Mouse (Mus musculus) forebrain, embryonic 12.5 days (tissue): ENCODE measurements at regions not wholly inside any gene's neighbourhood (a gene's known extent, or its start where the extent isn't known, plus 50 kb on each side); places are given as distances from the start of the nearest gene placed in this dataset.

Experiments used
- ATAC-seq: fragments of 200-750 bp; cut with Nextera tagmentation; 2 replicates; pipeline ENCODE4 v1.8.0; 2017; ENCODE audit warnings: moderate TSS enrichment; ENCODE audit not compliant: low FRiP score
- H3K27ac ChIP-seq: fragments of 300-500 bp; sonication (generic); 2 replicates; pipeline ENCODE4 v1.5.1; 2016; ENCODE audit warnings: mild to moderate bottlenecking
- H3K27me3 ChIP-seq: fragments of 300-500 bp; sonication (generic); 2 replicates; pipeline ENCODE4 v1.6.1; 2016; ENCODE audit warnings: mild to moderate bottlenecking
- H3K36me3 ChIP-seq: fragments of 300-500 bp; sonication (generic); replicated peaks from 2 replicates; pipeline ENCODE4 v1.6.1; 2016; ENCODE audit warnings: mild to moderate bottlenecking
- H3K4me1 ChIP-seq: fragments of 300-500 bp; sonication (generic); 2 replicates; pipeline ENCODE4 v1.6.1; 2016
- H3K4me2 ChIP-seq: fragments of 300-500 bp; sonication (generic); 2 replicates; pipeline ENCODE4 v1.6.1; 2016; ENCODE audit warnings: mild to moderate bottlenecking, moderate library complexity
- H3K4me3 ChIP-seq: fragments of 300-500 bp; sonication (generic); replicated peaks from 2 replicates; pipeline ENCODE4 v1.5.1; 2016; ENCODE audit warnings: mild to moderate bottlenecking
- H3K9ac ChIP-seq: fragments of 300-500 bp; sonication (generic); 2 replicates; pipeline ENCODE4 v1.6.1; 2016; ENCODE audit warnings: mild to moderate bottlenecking
- H3K9me3 ChIP-seq: fragments of 300-500 bp; sonication (generic); 2 replicates; pipeline ENCODE4 v1.6.1; 2016
- WGBS: fragments of 180-500 bp; shearing (Covaris S2); methylation state at CpG from one replicate; pipeline ENCODE4 v1.1.7; 2016; 5-methylcytosine and 5-hydroxymethylcytosine counted together

DNA sequence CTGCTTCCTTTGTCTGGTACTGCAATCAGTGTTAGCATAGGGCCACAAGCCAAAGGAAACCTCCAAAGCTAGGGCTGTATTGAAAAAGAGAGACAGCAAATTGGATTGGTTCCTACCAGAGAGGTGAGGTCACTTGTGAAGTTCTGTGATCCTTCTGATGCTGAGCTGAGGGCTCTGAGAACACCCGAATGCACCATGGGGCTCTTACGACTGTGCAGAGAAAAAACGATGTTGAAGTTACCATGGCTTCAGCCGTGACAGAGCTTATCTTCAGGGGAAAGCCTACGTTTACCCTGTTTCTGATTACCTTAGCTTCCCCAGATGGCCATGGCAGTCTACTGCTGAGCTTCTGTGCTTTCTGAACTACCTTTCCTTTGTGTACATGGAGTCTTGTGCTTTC, 53.9 kb upstream of the Fmo9 start:
- H3K4me2 ChIP-seq: no peak overlapping the region
- no peaks in the 10 kb centered on the region for H3K27me3 ChIP-seq
- WGBS: 86% methylated on average over 5 of the region's 5 CpGs
- no peak overlapping the region for H3K9ac ChIP-seq
- no peak for ATAC-seq
- no peak overlapping the region for H3K27ac ChIP-seq
- no peaks in the 10 kb centered on the region for H3K36me3 ChIP-seq
- H3K4me1 ChIP-seq: no peaks in the 10 kb centered on the region
- H3K9me3 ChIP-seq: no peaks in the 10 kb centered on the region
- H3K4me3 ChIP-seq: no peak overlapping the region

DNA sequence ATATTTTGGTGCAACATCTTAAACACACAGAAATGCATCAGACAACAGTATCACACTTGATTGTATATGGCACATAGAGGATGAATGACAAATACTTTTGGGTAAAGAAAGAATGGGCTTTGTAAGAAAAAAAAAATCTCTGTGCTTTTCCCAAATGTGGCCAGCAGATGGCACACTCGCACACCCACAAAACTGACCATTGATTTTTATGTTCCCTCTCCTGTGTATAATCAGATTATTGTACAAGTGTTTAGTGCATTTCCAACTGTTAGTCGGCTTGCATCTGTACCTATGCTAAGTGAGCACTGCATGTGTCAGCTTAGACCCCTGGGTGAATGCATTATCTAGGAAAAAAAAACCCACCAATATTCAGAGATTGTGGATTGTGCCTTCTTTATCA, 56.4 kb upstream of the Fmo9 start:
- WGBS: 0% methylated on average over 2 of the region's 2 CpGs
- H3K27me3 ChIP-seq: no peaks in the 10 kb centered on the region
- no peak overlapping the region for H3K4me3 ChIP-seq
- H3K9ac ChIP-seq: no peak overlapping the region
- no peaks in the 10 kb centered on the region for H3K9me3 ChIP-seq
- no peaks in the 10 kb centered on the region for H3K36me3 ChIP-seq
- no peak overlapping the region for H3K4me2 ChIP-seq
- H3K4me1 ChIP-seq: no peaks in the 10 kb centered on the region
- H3K27ac ChIP-seq: no peak overlapping the region
- no peak for ATAC-seq

DNA sequence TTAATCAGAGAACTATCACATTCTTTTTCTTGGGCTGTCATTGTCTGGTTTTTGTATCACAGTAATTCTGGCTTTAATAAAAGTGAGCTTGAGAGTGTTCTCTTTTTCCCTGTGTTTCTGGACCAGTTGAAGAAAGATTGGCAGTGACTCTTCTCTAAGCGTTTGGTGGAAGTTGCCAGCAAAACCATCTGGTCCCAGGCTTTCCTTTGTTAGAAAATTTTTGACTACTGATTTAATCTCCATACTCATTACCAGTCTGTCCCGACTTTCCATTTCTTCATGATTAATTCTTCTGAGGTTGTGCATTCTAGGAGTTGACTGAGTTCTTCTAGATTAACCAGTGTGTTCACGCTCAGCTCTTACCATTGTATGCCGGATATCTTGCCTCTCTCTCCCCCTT, 68.6 kb upstream of the Fmo9 start:
- Histone ChIP-seq H3K27me3 (no peaks in the 10 kb centered on the region), H3K4me3 (no peak overlapping the region), H3K4me1 (no peaks in the 10 kb centered on the region), H3K27ac (no peak overlapping the region), H3K9me3 (no peaks in the 10 kb centered on the region), H3K36me3 (no peaks in the 10 kb centered on the region), H3K4me2 (no peak overlapping the region), H3K9ac (no peak overlapping the region)
- WGBS: 82% methylated on average over 4 of the region's 4 CpGs
- ATAC-seq: no peak

DNA sequence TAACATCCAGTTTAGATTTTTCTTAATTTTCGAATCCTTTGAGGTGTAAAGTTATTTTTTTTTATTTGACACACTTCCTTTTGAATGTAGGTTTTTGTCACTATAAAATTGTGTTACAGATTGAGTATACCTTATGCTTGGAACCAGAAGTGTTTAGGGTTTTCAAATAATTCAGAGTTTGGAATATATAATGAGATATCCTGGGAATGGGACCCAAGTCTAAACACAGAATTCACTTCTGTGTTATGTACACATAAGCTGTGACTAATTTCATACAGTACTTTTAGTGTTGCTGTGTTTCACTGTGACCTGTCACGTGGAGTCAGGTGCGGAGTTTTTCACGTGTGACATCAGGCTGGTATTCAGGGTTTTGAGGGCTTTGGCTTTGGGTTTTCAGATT, 69.1 kb upstream of the Fmo9 start:
- Histone ChIP-seq H3K27ac (no peak overlapping the region), H3K4me1 (no peaks in the 10 kb centered on the region), H3K9ac (no peak overlapping the region), H3K4me3 (no peak overlapping the region), H3K27me3 (no peaks in the 10 kb centered on the region), H3K36me3 (no peaks in the 10 kb centered on the region), H3K9me3 (no peaks in the 10 kb centered on the region), H3K4me2 (no peak overlapping the region)
- 78% methylated on average over 4 of the region's 4 CpGs for WGBS
- ATAC-seq: no peak

DNA sequence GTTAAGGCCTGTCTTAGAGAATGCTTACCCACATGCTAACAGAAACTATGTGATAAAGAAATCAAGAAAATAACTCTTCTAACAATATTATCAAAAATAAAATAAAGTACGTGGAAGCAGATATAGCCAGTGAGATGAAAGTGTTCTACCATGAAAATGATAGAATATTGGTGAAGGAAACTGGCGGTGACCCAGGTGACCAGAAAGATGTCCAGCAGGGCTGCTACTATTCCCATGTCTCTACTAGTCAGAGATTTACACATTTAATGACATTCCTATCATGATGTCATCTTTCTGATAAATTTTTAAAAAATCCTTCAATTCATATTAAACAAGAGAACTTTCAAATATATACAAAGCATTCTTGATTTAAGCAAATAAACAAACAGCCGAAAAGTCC, 69.8 kb upstream of the Fmo9 start:
- H3K36me3 ChIP-seq: no peaks in the 10 kb centered on the region
- WGBS: 88% methylated on average over 3 of the region's 3 CpGs
- ATAC-seq: no peak
- no peak overlapping the region for H3K4me2 ChIP-seq
- no peaks in the 10 kb centered on the region for H3K27me3 ChIP-seq
- H3K27ac ChIP-seq: no peak overlapping the region
- H3K4me1 ChIP-seq: no peaks in the 10 kb centered on the region
- no peak overlapping the region for H3K9ac ChIP-seq
- H3K4me3 ChIP-seq: no peak overlapping the region
- no peaks in the 10 kb centered on the region for H3K9me3 ChIP-seq

DNA sequence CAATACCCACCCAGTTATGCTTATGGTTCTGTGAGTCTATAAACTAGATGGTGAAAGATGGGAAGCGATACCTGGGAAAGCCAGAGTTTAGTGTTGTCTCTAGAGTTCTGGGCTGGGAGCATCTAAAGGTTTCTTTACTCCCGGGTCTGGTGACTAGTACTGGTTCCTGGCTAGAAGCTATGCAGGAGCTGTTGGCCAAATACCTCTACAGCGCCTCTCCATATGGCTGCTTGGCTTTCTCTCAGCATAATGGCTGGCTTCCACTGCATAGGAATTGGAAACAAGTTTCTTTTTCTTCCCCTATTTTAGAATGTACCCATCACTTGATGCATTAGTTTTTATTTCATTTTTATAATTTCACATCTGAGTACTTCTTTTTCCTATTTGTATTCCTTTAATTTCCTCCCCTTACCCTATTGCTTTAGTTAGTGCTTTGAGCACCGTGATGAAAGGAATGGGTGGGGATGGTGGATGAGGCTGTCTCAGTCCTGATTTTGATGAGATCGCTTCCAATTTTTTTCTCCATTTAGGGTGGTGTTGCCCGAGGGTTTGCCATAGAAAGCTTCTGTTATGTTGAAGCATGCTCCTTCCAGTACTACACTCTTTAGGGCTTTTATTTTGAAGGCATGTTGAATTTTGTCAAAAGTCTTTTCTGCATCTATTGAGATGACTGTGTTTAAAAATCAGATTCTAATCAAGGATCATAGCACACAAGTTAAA, 71.5 kb upstream of the Fmo9 start:
- ATAC-seq: no peak
- 93% methylated on average over 6 of the region's 6 CpGs for WGBS
- H3K4me2 ChIP-seq: no peak overlapping the region
- H3K27me3 ChIP-seq: no peaks in the 10 kb centered on the region
- H3K4me3 ChIP-seq: no peak overlapping the region
- H3K9ac ChIP-seq: no peak overlapping the region
- H3K9me3 ChIP-seq: no peaks in the 10 kb centered on the region
- H3K27ac ChIP-seq: no peak overlapping the region
- no peaks in the 10 kb centered on the region for H3K4me1 ChIP-seq
- no peaks in the 10 kb centered on the region for H3K36me3 ChIP-seq

DNA sequence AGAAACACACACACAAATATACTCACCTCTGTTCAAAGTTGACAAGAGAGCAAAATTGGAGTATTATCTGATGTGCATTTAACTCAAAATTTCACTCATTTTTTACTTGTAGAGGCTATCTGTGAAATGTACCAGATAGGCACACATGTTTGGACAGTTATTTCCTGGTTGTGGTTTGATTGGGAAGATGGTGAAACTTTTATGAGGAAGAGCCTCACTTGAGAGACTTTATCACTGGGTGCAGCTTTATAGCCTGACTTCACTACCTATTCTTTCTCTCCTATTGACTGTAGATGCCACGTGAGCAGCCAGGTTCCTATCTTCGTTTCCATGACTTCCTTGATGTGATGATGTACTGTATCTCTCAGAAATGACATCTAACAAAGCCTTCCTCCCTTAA, 77.3 kb upstream of the Fmo9 start:
- 79% methylated on average over 2 of the region's 2 CpGs for WGBS
- Histone ChIP-seq H3K27me3 (no peaks in the 10 kb centered on the region), H3K4me3 (no peak overlapping the region), H3K9me3 (no peaks in the 10 kb centered on the region), H3K27ac (no peak overlapping the region), H3K4me1 (no peaks in the 10 kb centered on the region), H3K4me2 (no peak overlapping the region), H3K36me3 (no peaks in the 10 kb centered on the region), H3K9ac (no peak overlapping the region)
- no peak for ATAC-seq

DNA sequence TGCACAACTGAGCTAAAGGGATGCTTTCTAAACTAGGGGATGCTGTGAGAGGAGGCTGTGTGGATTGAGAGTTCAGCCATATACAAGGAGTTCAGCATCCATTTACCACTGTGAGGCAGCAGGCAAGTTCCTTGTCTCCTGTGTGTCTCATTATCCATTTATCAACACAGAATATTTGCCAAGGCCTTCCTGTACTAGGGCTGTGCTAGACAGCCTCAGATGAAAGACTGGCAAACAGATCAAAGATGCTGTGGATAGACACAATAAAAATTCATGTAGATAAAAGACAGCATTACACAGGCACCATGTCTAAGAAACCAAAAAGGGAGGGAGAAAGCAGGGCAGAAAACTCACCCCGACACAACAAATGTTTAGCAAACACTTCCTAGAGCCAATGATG, 91.5 kb upstream of the Fmo9 start:
- H3K4me3 ChIP-seq: no peak overlapping the region
- no peaks in the 10 kb centered on the region for H3K9me3 ChIP-seq
- no peak overlapping the region for H3K9ac ChIP-seq
- H3K36me3 ChIP-seq: no peaks in the 10 kb centered on the region
- H3K27ac ChIP-seq: no peak overlapping the region
- no peak overlapping the region for H3K4me2 ChIP-seq
- WGBS: 88% methylated on average over 1 of the region's 1 CpGs
- ATAC-seq: no peak
- H3K4me1 ChIP-seq: no peaks in the 10 kb centered on the region
- H3K27me3 ChIP-seq: no peaks in the 10 kb centered on the region

DNA sequence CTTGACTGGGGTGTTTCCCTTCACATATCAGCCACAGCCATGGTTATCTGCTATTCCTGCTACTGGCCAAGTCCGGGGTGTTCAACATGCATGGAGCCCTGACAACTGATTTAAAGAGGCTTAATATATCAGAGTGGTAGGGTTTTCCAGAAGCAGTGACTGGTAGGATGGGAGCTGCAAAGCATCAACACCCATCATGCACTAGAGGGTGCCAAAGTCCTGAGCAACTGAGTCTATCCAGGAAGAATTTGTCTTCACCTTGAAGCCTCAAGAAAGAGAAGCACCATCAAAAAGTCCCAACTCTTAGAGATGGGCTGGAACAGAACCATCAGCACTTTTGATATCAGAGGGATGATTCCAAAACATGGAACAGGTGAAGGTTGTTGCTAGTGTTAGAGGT, 100.5 kb upstream of the Fmo9 start:
- Histone ChIP-seq H3K9me3 (no peaks in the 10 kb centered on the region), H3K27ac (no peak overlapping the region), H3K4me2 (no peak overlapping the region), H3K4me3 (no peak overlapping the region), H3K36me3 (no peaks in the 10 kb centered on the region), H3K27me3 (no peaks in the 10 kb centered on the region), H3K9ac (no peak overlapping the region), H3K4me1 (no peaks in the 10 kb centered on the region)
- no peak for ATAC-seq
- WGBS: 77% methylated on average over 1 of the region's 1 CpGs

DNA sequence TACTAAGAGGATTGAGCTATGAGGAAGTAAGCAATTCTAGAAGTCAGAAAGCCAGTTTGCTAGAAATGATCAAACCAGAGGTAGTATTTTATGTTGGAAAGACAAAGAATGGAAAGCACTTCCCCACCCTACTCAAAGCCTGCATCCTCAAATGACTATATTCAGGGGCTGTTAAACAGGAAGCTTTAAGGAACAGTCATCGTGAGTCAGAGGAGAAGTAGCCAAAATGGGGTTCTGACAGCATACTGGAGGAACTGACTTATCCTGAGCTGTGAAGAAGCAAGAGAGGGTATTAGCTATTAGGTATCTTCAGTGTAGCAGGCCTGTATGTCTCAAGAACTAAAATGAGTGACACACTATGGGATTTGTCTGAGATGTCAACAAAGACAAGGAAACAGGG, 106.3 kb upstream of the Fmo9 start:
- Histone ChIP-seq H3K9ac (no peak overlapping the region), H3K4me1 (peaks cover 9% of the 10 kb centered on the region), H3K36me3 (no peaks in the 10 kb centered on the region), H3K27me3 (no peaks in the 10 kb centered on the region), H3K9me3 (no peaks in the 10 kb centered on the region), H3K4me2 (no peak overlapping the region), H3K4me3 (no peak overlapping the region), H3K27ac (no peak overlapping the region)
- 86% methylated on average over 1 of the region's 1 CpGs for WGBS
- no peak for ATAC-seq

DNA sequence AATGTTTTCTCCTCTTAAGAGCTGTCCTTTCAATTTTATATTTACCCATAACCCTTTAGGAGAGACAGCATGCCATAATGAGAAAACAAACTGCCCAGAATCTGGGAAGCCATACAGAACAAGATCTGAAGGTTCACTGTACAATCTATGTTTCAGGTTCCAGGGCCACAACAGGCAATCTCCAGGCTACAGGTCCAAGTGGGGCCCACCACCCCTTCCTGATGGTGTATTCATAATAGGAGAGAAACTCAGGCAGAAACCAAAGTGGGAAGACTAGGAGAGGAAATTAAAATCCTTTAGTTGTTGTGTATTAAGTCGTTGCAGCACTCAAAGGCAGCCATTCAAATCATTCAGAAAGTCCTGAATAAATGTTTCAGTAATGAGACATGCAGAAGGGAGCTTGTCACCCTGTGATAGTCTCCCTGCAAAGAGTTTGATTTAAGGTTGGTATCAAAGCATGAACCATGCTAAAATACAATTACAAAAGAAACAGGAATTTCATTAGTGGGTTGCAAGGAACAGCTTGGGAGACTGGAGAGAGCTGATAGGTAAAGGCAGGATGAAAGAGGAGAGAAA, 107.3 kb upstream of the Fmo9 start:
- Histone ChIP-seq H3K9ac (no peak overlapping the region), H3K4me1 (peaks cover 9% of the 10 kb centered on the region), H3K4me2 (no peak overlapping the region), H3K27ac (peak overlapping the region; percentile 38; the same call in 1 of the 2 replicates), H3K36me3 (no peaks in the 10 kb centered on the region), H3K4me3 (no peak overlapping the region), H3K27me3 (no peaks in the 10 kb centered on the region), H3K9me3 (no peaks in the 10 kb centered on the region)
- 17% methylated on average over 1 of the region's 1 CpGs for WGBS
- ATAC-seq: peak; percentile 44; the same call in 1 of the 2 replicates

DNA sequence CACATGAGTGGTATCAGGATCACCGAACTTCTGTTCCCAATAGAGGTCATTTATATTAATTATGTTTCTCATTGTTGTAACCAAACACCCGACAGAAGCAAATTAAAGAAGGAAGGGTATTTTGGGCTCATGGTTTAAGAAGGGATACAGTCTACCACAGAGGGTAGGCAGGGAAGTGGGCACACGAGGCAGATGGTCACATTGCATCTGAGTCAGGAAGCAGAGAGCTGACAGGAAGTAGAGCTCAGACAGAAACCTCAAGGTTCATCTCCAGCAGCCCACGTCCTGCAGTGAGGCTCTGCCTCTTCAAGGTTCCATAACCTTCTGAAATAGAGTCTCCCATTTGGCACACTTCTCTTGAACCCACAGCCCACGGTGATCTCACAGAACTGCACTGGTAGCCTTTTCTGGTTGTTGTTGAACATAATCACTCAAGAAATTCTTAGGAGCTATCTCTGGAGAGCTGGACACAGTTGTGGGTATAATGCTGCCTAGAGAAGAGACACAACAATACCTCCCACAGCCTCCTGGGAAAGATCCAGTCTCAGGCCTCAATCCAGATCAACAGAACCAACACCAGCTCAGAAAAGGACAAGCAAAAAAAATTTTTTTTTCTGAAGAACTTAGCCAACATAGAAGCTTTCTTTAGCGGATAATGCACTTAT, 111.5 kb upstream of the Fmo9 start:
- Histone ChIP-seq H3K27ac (no peak overlapping the region), H3K9ac (no peak overlapping the region), H3K9me3 (no peaks in the 10 kb centered on the region), H3K4me2 (no peak overlapping the region), H3K27me3 (no peaks in the 10 kb centered on the region), H3K36me3 (no peaks in the 10 kb centered on the region), H3K4me3 (no peak overlapping the region), H3K4me1 (peaks cover 9% of the 10 kb centered on the region)
- 88% methylated on average over 6 of the region's 6 CpGs for WGBS
- ATAC-seq: no peak

DNA sequence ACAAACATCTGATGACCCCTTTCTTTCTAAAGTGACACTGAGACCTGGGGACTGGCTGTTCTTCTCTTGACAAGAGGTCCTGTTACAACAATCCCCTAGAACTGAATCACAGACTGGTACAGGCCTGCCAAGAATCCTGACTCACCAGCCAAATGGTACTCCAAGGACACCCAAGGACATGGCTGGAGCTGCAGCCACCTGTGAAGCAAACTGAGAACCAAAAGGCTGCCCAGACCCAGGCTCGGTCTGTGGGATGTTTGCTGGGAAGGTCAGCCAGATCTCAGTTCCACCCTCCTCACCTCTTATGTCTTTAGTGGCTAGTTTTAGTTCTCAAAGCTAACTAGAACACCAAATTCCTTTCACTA, 112.1 kb upstream of the Fmo9 start:
- H3K9me3 ChIP-seq: no peaks in the 10 kb centered on the region
- no peak overlapping the region for H3K27ac ChIP-seq
- no peaks in the 10 kb centered on the region for H3K27me3 ChIP-seq
- peaks cover 9% of the 10 kb centered on the region for H3K4me1 ChIP-seq
- H3K36me3 ChIP-seq: no peaks in the 10 kb centered on the region
- H3K4me3 ChIP-seq: no peak overlapping the region
- no peak overlapping the region for H3K9ac ChIP-seq
- ATAC-seq: no peak
- 85% methylated on average over 1 of the region's 1 CpGs for WGBS
- no peak overlapping the region for H3K4me2 ChIP-seq
